Mouse (Mus musculus): ENCODE data around the gene Gm10112. TPM values are rescaled to one million over a fixed set of nuclear protein-coding genes. Genes with fewer than 3 reads are reported as not detected.
A peak's percentile ranks its signal among the peaks of the same experiment; 100 is the strongest.

Gm10112 gene
- total and polyA plus RNA-seq, 3 experiments: not detected

DNA sequence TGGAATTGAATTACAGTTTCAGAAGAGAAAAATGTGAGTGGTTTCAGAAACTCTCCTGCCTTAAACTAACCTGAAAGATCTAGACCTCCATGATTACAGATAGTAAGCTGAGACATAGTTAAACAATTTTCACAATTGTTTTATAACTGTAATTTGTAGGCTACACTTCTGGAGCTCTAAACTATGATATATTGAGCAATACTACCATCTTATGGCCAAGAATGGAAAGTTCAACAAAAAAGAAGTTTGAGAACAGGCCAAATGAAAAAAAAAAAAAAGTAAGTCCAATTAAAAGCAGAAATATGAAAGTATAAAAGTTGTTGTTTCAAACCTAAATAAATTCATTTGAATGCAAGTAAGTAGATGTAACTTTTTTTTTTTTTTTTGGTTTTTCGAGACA lies 21.4 kb downstream of the Gm10112 start (continued):
- TF ChIP-seq MEF2A (IDR thresholded peaks at IDR 0.05; ENCODE audit: extremely low read depth, insufficient replicate concordance, low read depth, low read length, poor library complexity, severe bottlenecking): no peak
- no peak for TF ChIP-seq POLR2AphosphoS2 (IDR thresholded peaks at IDR 0.05; ENCODE audit: low read length)
- TF ChIP-seq CTCF (IDR thresholded peaks at IDR 0.05 in 2 of 3, conservative IDR thresholded peaks at IDR 0.05 in 1 of 3; ENCODE audit: control insufficient read depth in 1 of 3, insufficient read depth in 1 of 3, low read depth in 2 of 3, low read length in 3 of 3, poor library complexity in 1 of 3, severe bottlenecking in 1 of 3): peak in 1 of 3 experiments; percentile 83; a peak in 2 of 6 replicates
- TF ChIP-seq USF1 (IDR thresholded peaks at IDR 0.05; ENCODE audit: low read depth, low read length): no peak
- no peak for TF ChIP-seq POLR2A (IDR thresholded peaks at IDR 0.05; ENCODE audit: control insufficient read depth in 1 of 2, insufficient read depth in 1 of 2, low read depth in 1 of 2, low read length in 2 of 2, poor library complexity in 1 of 2)
- TF ChIP-seq CHD2 (IDR thresholded peaks at IDR 0.05; ENCODE audit: low read length): no peak
- no peak for TF ChIP-seq USF2 (IDR thresholded peaks at IDR 0.05; ENCODE audit: borderline replicate concordance in 1 of 2, insufficient read depth in 1 of 2, low read depth in 1 of 2, low read length in 2 of 2)
- TF ChIP-seq EP300 (IDR thresholded peaks at IDR 0.05; ENCODE audit: low read depth in 1 of 2, low read length in 2 of 2): no peak

DNA sequence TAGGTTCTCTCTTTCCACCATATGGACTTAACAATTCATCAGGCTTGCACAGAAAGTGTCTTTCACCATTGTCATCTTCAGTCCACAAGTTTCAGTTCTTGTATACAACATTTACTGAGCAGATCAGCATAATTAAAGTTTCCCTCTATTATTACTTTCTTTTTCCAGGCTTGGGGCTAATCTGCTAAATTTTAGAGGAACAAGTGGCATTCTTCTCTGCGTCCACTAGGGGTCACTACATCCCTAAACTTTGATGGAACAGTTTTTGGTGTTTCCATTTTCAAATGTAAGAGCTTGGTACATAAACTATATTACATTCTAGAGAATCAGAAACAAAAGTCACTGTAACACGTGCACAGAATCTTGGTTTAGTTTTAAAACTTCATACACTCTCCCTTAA lies 28.2 kb downstream of the Gm10112 start:
- peak; percentile 88 for DNase-seq (ENCODE audit: low read depth, low spot score)
- TF ChIP-seq ZC3H11A (IDR thresholded peaks at IDR 0.05; ENCODE audit: low read depth, low read length) (peak; percentile 79), RAD21 (IDR thresholded peaks at IDR 0.05; ENCODE audit: low read depth, low read length) (peak; percentile 94), E2F4 (IDR thresholded peaks at IDR 0.05; ENCODE audit: borderline replicate concordance, low read depth, low read length) (no peak), SMC3 (IDR thresholded peaks at IDR 0.05; ENCODE audit: low read depth, low read length) (peak; percentile 83), HCFC1 (IDR thresholded peaks at IDR 0.05; ENCODE audit: low read depth, low read length) (no peak), CTCF (IDR thresholded peaks at IDR 0.05 in 2 of 3, conservative IDR thresholded peaks at IDR 0.05 in 1 of 3; ENCODE audit: control insufficient read depth in 1 of 3, insufficient read depth in 1 of 3, low read depth in 2 of 3, low read length in 3 of 3, poor library complexity in 1 of 3, severe bottlenecking in 1 of 3) (peak; percentile 48 to 94 (median 79)), TCF12 (IDR thresholded peaks at IDR 0.05; ENCODE audit: low read depth, low read length) (no peak)
- Histone ChIP-seq H3K4me1 (ENCODE audit: control insufficient read depth in 1 of 2, insufficient read depth in 2 of 2, low read length in 2 of 2) (no peaks in the 10 kb centered on the region), H3K36me3 (ENCODE audit: control insufficient read depth in 1 of 2, insufficient read depth in 2 of 2, low read length in 2 of 2) (no peaks in the 10 kb centered on the region), H3K9ac (ENCODE audit: control insufficient read depth, low read depth, low read length, poor library complexity, severe bottlenecking) (no peak overlapping the region), H3K27ac (ENCODE audit: control insufficient read depth, low read depth, low read length) (no peak overlapping the region), H3K4me3 (ENCODE audit: control insufficient read depth in 1 of 2, insufficient read depth in 1 of 2, low read depth in 2 of 2, low read length in 2 of 2) (no peak overlapping the region), H3K79me2 (ENCODE audit: control insufficient read depth, insufficient read depth, low read length, poor library complexity) (no peaks in the 10 kb centered on the region), H3K27me3 (ENCODE audit: control insufficient read depth in 1 of 2, insufficient read depth in 2 of 2, low read length in 2 of 2) (no peaks in the 10 kb centered on the region), H3K9me3 (replicated peaks; ENCODE audit: insufficient read depth, low read length) (no peaks in the 10 kb centered on the region)

DNA sequence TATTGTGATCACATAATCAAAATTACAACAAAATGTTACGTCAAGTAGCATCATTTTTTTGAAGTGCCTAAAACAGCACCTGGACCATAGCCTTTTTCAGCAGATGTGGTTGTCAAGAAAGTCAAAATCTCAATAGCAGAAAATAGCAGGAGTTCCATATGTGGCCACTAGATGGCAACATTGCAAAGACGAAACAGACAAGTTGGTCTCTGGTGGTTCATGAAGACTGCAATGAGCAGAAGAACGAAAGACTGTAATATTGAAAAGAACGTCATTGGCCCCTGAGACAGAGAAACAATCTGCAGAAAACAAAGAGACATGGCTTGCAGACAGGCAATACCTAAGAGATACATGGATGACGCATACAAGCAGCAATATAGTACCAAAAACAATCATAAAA lies 42.1 kb downstream of the Gm10112 start:
- no peaks in the 10 kb centered on the region for H3K79me2 ChIP-seq (ENCODE audit: control insufficient read depth, insufficient read depth, low read length, poor library complexity)
- no peaks in the 10 kb centered on the region for H3K27me3 ChIP-seq (ENCODE audit: control insufficient read depth in 1 of 2, insufficient read depth in 2 of 2, low read length in 2 of 2)
- H3K4me1 ChIP-seq (ENCODE audit: control insufficient read depth in 1 of 2, insufficient read depth in 2 of 2, low read length in 2 of 2): no peaks in the 10 kb centered on the region
- H3K4me3 ChIP-seq (ENCODE audit: control insufficient read depth in 1 of 2, insufficient read depth in 1 of 2, low read depth in 2 of 2, low read length in 2 of 2): no peak overlapping the region
- no peak overlapping the region for H3K27ac ChIP-seq (ENCODE audit: control insufficient read depth, low read depth, low read length)
- H3K9me3 ChIP-seq (replicated peaks; ENCODE audit: insufficient read depth, low read length): no peaks in the 10 kb centered on the region
- DNase-seq (ENCODE audit: low read depth, low spot score): peak; percentile 85
- no peak overlapping the region for H3K9ac ChIP-seq (ENCODE audit: control insufficient read depth, low read depth, low read length, poor library complexity, severe bottlenecking)
- no peaks in the 10 kb centered on the region for H3K36me3 ChIP-seq (ENCODE audit: control insufficient read depth in 1 of 2, insufficient read depth in 2 of 2, low read length in 2 of 2)
- TF ChIP-seq TAL1 (IDR thresholded peaks at IDR 0.05; ENCODE audit: low read length) (no peak), MYB (IDR thresholded peaks at IDR 0.05; ENCODE audit: low read depth, low read length) (no peak), ZNF384 (IDR thresholded peaks at IDR 0.05; ENCODE audit: low read depth, low read length) (no peak), USF2 (IDR thresholded peaks at IDR 0.05; ENCODE audit: borderline replicate concordance in 1 of 2, insufficient read depth in 1 of 2, low read depth in 1 of 2, low read length in 2 of 2) (no peak), KAT2A (conservative IDR thresholded peaks at IDR 0.05; ENCODE audit: low read depth, low read length) (no peak), RCOR1 (IDR thresholded peaks at IDR 0.05; ENCODE audit: low read depth, low read length) (no peak), ETS1 (IDR thresholded peaks at IDR 0.05; ENCODE audit: low read depth, low read length) (no peak), ELF1 (IDR thresholded peaks at IDR 0.05; ENCODE audit: low read depth, low read length) (no peak), MAFK (IDR thresholded peaks at IDR 0.05; ENCODE audit: borderline replicate concordance, low read depth, low read length) (no peak), MAX (IDR thresholded peaks at IDR 0.05; ENCODE audit: low read length) (no peak), POLR2A (IDR thresholded peaks at IDR 0.05; ENCODE audit: control insufficient read depth in 1 of 2, insufficient read depth in 1 of 2, low read depth in 1 of 2, low read length in 2 of 2, poor library complexity in 1 of 2) (no peak), MEF2A (IDR thresholded peaks at IDR 0.05; ENCODE audit: extremely low read depth, insufficient replicate concordance, low read depth, low read length, poor library complexity, severe bottlenecking) (no peak), E2F4 (IDR thresholded peaks at IDR 0.05; ENCODE audit: borderline replicate concordance, low read depth, low read length) (no peak), ZC3H11A (IDR thresholded peaks at IDR 0.05; ENCODE audit: low read depth, low read length) (peak; percentile 93), TBP (IDR thresholded peaks at IDR 0.05; ENCODE audit: low read depth, low read length) (no peak), CTCF (IDR thresholded peaks at IDR 0.05 in 2 of 3, conservative IDR thresholded peaks at IDR 0.05 in 1 of 3; ENCODE audit: control insufficient read depth in 1 of 3, insufficient read depth in 1 of 3, low read depth in 2 of 3, low read length in 3 of 3, poor library complexity in 1 of 3, severe bottlenecking in 1 of 3) (peak; percentile 60 to 98 (median 94)), POLR2AphosphoS2 (IDR thresholded peaks at IDR 0.05; ENCODE audit: low read length) (no peak), NRF1 (IDR thresholded peaks at IDR 0.05; ENCODE audit: insufficient read depth, low read depth, low read length, poor library complexity, severe bottlenecking) (no peak), RAD21 (IDR thresholded peaks at IDR 0.05; ENCODE audit: low read depth, low read length) (peak; percentile 97), SMC3 (IDR thresholded peaks at IDR 0.05; ENCODE audit: low read depth, low read length) (peak; percentile 96), TCF12 (IDR thresholded peaks at IDR 0.05; ENCODE audit: low read depth, low read length) (no peak), BHLHE40 (IDR thresholded peaks at IDR 0.05; ENCODE audit: borderline replicate concordance, low read depth, low read length) (no peak)
